ENCODE assay signal across 15 mouse cellular contexts in genomic region chr11:106819595-106819994, GRCm38 (mm10). TPM values are rescaled to one million over a fixed set of nuclear protein-coding genes. Genes with fewer than 3 reads are reported as not detected.
DNase-seq lines count a peak whose midpoint lies in the region; ATAC-seq and TF ChIP-seq lines count a peak whose summit lies in the region.
"Had no signal": no experiment of that assay in that cellular context is flagged by ENCODE, and none has a peak within 500 bp of the region (broad histone marks: within the 10 kb centered on the region; RNA-seq: fewer than 3 reads in every experiment).

No protein-coding gene starts in this region.

- no peak for ATAC-seq in embryonic facial prominence, embryonic 13.5 days (ENCODE audit: insufficient number of reproducible peaks, insufficient read depth, low FRiP score, low TSS enrichment, low read depth)
- peak; percentile 33; the same call in 1 of the 2 replicates for ATAC-seq in liver, postnatal 0 days
- ATAC-seq in neural tube, embryonic 15.5 days (ENCODE audit: low FRiP score): no peak
- ATAC-seq: activated CD4-positive, CD25-positive, alpha-beta regulatory T cell, adult 4 months; midbrain, embryonic 13.5 days had no signal

- TF ChIP-seq CTCF in liver, postnatal 0 days (IDR thresholded peaks at IDR 0.05; ENCODE audit: low read depth): no peak

- H3K9ac ChIP-seq in embryonic facial prominence, embryonic 13.5 days: no peak overlapping the region
- no peak overlapping the region for H3K9ac ChIP-seq in liver, postnatal 0 days (replicated peaks)
- no peak overlapping the region for H3K9ac ChIP-seq in neural tube, embryonic 15.5 days (replicated peaks)
- H3K9ac ChIP-seq: hindbrain, embryonic 14.5 days; kidney, embryonic 15.5 days; limb, embryonic 13.5 days; midbrain, embryonic 13.5 days had no signal

- H3K27ac ChIP-seq in embryonic facial prominence, embryonic 13.5 days: peak overlapping the region; percentile 4; the same call in 1 of the 2 replicates
- H3K27ac ChIP-seq in embryonic facial prominence, embryonic 10.5 days (replicated peaks): no peak overlapping the region
- peak overlapping the region; percentile 13; the same call in 1 of the 2 replicates for H3K27ac ChIP-seq in liver, postnatal 0 days (ENCODE audit: low read depth)
- H3K27ac ChIP-seq in neural tube, embryonic 15.5 days (replicated peaks): peak overlapping the region; percentile 48; the same call in 1 of the 2 replicates
- H3K27ac ChIP-seq: hindbrain, embryonic 14.5 days; kidney, embryonic 15.5 days; limb, embryonic 13.5 days; midbrain, embryonic 13.5 days; stomach, postnatal 0 days had no signal

- no peak for TF ChIP-seq EP300 in liver, postnatal 0 days (IDR thresholded peaks at IDR 0.05; ENCODE audit: low read depth)

- H3K4me2 ChIP-seq in embryonic facial prominence, embryonic 13.5 days: no peak overlapping the region
- no peak overlapping the region for H3K4me2 ChIP-seq in liver, postnatal 0 days (ENCODE audit: low read depth, low read length)
- H3K4me2 ChIP-seq in neural tube, embryonic 15.5 days: no peak overlapping the region
- H3K4me2 ChIP-seq: hindbrain, embryonic 14.5 days; kidney, embryonic 15.5 days; limb, embryonic 13.5 days; midbrain, embryonic 13.5 days had no signal

- no peak for DNase-seq in embryonic facial prominence, embryonic 10.5 days (ENCODE audit: low spot score)
- no peak for DNase-seq in liver, postnatal 0 days
- no peak for DNase-seq in liver
- DNase-seq in cerebellum, adult 9-11 months: peak; percentile 62
- no peak for DNase-seq in gastrocnemius, postnatal 25 days
- no peak for DNase-seq in urinary bladder, postnatal 10 days (ENCODE audit: low spot score)
- DNase-seq: B cell, adult 2 months had no signal

- WGBS in embryonic facial prominence, embryonic 13.5 days: 85% methylated on average over 9 of the region's 9 CpGs
- WGBS in embryonic facial prominence, embryonic 10.5 days: 89% methylated on average over 9 of the region's 9 CpGs
- 69% methylated on average over 9 of the region's 9 CpGs for WGBS in liver, postnatal 0 days (ENCODE audit: insufficient replicate concordance)
- 87% methylated on average over 9 of the region's 9 CpGs for WGBS in neural tube, embryonic 15.5 days

- no peaks in the 10 kb centered on the region for H3K9me3 ChIP-seq in embryonic facial prominence, embryonic 13.5 days
- H3K9me3 ChIP-seq in embryonic facial prominence, embryonic 10.5 days: no peaks in the 10 kb centered on the region
- no peaks in the 10 kb centered on the region for H3K9me3 ChIP-seq in liver, postnatal 0 days (ENCODE audit: low read length)
- H3K9me3 ChIP-seq in neural tube, embryonic 15.5 days (replicated peaks): no peaks in the 10 kb centered on the region
- H3K9me3 ChIP-seq: kidney, embryonic 15.5 days; limb, embryonic 13.5 days; midbrain, embryonic 13.5 days had no signal

- peaks cover 84% of the 10 kb centered on the region for H3K36me3 ChIP-seq in embryonic facial prominence, embryonic 13.5 days
- peaks cover 98% of the 10 kb centered on the region for H3K36me3 ChIP-seq in embryonic facial prominence, embryonic 10.5 days (replicated peaks)
- peaks cover 75% of the 10 kb centered on the region for H3K36me3 ChIP-seq in liver, postnatal 0 days (replicated peaks; ENCODE audit: insufficient read depth, low read length)
- H3K36me3 ChIP-seq in neural tube, embryonic 15.5 days: peaks cover 63% of the 10 kb centered on the region

- H3K4me1 ChIP-seq in embryonic facial prominence, embryonic 13.5 days: peaks cover 23% of the 10 kb centered on the region
- peaks cover 10% of the 10 kb centered on the region for H3K4me1 ChIP-seq in embryonic facial prominence, embryonic 10.5 days
- H3K4me1 ChIP-seq in liver, postnatal 0 days (ENCODE audit: insufficient read depth): peaks cover 8% of the 10 kb centered on the region; the same call in 1 of the 2 replicates
- H3K4me1 ChIP-seq in neural tube, embryonic 15.5 days: peaks cover 15% of the 10 kb centered on the region

- H3K27me3 ChIP-seq in embryonic facial prominence, embryonic 13.5 days: no peaks in the 10 kb centered on the region
- no peaks in the 10 kb centered on the region for H3K27me3 ChIP-seq in embryonic facial prominence, embryonic 10.5 days (replicated peaks; ENCODE audit: low read depth, poor library complexity, severe bottlenecking)
- H3K27me3 ChIP-seq in liver, postnatal 0 days (ENCODE audit: insufficient read depth, low read length): no peaks in the 10 kb centered on the region
- H3K27me3 ChIP-seq in neural tube, embryonic 15.5 days (replicated peaks): no peaks in the 10 kb centered on the region
- H3K27me3 ChIP-seq: kidney, embryonic 15.5 days; limb, embryonic 13.5 days; midbrain, embryonic 13.5 days had no signal

- no peak overlapping the region for H3K4me3 ChIP-seq in embryonic facial prominence, embryonic 13.5 days
- H3K4me3 ChIP-seq in embryonic facial prominence, embryonic 10.5 days: no peak overlapping the region
- no peak overlapping the region for H3K4me3 ChIP-seq in liver, postnatal 0 days (ENCODE audit: low read depth, low read length)
- no peak overlapping the region for H3K4me3 ChIP-seq in neural tube, embryonic 15.5 days (replicated peaks)
- H3K4me3 ChIP-seq: kidney, embryonic 15.5 days; limb, embryonic 13.5 days; midbrain, embryonic 13.5 days had no signal

RNA-seq across cellular contexts. Expression of gene Cep95, which starts 30.5 kb away (rescaled TPM):
- 28.2 and 30.5 TPM in 2 replicates for polyA plus RNA-seq in embryonic facial prominence, embryonic 13.5 days (2015; fragmentation: Nextera tagmentation; extraction: Ambion mirVana)
- polyA plus RNA-seq in embryonic facial prominence, embryonic 10.5 days (2016; fragmentation: Nextera tagmentation; extraction: Ambion mirVana): 17.6 and 19.7 TPM in 2 replicates
- polyA plus RNA-seq in liver, postnatal 0 days (2015; fragmentation: Nextera tagmentation; extraction: Ambion mirVana): 4.6 and 5.1 TPM in 2 replicates
- 15.1 and 16.3 TPM in 2 replicates for polyA plus RNA-seq in neural tube, embryonic 15.5 days (2015; fragmentation: Nextera tagmentation; extraction: Ambion mirVana)
- total RNA-seq in gastrocnemius, postnatal 25 days (2021): 1 to 10 TPM; 4.1 to 4.8 TPM

RNA-seq across cellular contexts. Expression of gene Ddx5, which starts 30.6 kb away (rescaled TPM):
- polyA plus RNA-seq in embryonic facial prominence, embryonic 13.5 days (2015; fragmentation: Nextera tagmentation; extraction: Ambion mirVana): 345 and 370 TPM in 2 replicates
- 312 and 326 TPM in 2 replicates for polyA plus RNA-seq in embryonic facial prominence, embryonic 10.5 days (2016; fragmentation: Nextera tagmentation; extraction: Ambion mirVana)
- polyA plus RNA-seq in liver, postnatal 0 days (2015; fragmentation: Nextera tagmentation; extraction: Ambion mirVana): 114 and 115 TPM in 2 replicates
- 337 and 338 TPM in 2 replicates for polyA plus RNA-seq in neural tube, embryonic 15.5 days (2015; fragmentation: Nextera tagmentation; extraction: Ambion mirVana)
- total RNA-seq in gastrocnemius, postnatal 25 days (2021): 100 to 1,000 TPM; 183 to 197 TPM

RNA-seq across cellular contexts. Expression of gene Polg2, which starts 40.3 kb away (rescaled TPM):
- polyA plus RNA-seq in embryonic facial prominence, embryonic 13.5 days (2015; fragmentation: Nextera tagmentation; extraction: Ambion mirVana): 14.1 and 14.7 TPM in 2 replicates
- polyA plus RNA-seq in embryonic facial prominence, embryonic 10.5 days (2016; fragmentation: Nextera tagmentation; extraction: Ambion mirVana): 9.9 and 11.2 TPM in 2 replicates
- polyA plus RNA-seq in liver, postnatal 0 days (2015; fragmentation: Nextera tagmentation; extraction: Ambion mirVana): 7.9 and 8.4 TPM in 2 replicates
- polyA plus RNA-seq in neural tube, embryonic 15.5 days (2015; fragmentation: Nextera tagmentation; extraction: Ambion mirVana): 9.1 and 11.5 TPM in 2 replicates
- 1 to 10 TPM; 2.8 to 3.3 TPM for total RNA-seq in gastrocnemius, postnatal 25 days (2021)
